Mouse (Mus musculus): ENCODE measurements around the gene Taok2. TPM values are rescaled to one million over a fixed set of nuclear protein-coding genes. Genes with fewer than 3 reads are reported as not detected.

Taok2 gene
- polyA plus RNA-seq, 1 experiment, result 182 TPM

DNA sequence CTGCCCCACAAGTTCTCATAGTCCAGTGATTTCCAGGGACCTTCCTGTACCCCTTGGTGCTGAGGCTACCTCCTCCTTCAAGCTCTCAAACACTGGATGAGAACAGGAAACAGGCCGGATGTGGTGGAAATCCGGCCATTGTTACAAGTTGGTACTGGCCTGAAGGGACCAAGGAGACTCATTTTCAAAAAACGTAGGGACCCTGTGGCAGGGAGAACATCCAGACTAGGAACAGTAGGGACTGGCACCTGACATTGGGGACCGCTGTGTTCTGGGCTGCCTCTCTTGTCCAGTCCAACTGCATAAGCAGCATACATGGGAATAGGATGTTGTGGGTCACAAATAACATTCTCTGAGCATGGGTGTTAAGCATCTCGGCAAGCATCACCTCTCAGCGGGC lies 3.5 kb downstream of the Taok2 start:
- Histone ChIP-seq H3K36me3 (ENCODE audit: control insufficient read depth, insufficient read depth, low read length) (peaks cover 37% of the 10 kb centered on the region), H3K4me1 (replicated peaks; ENCODE audit: control insufficient read depth, insufficient read depth, low read length) (peaks cover 27% of the 10 kb centered on the region), H3K27ac (ENCODE audit: control insufficient read depth, insufficient read depth, low read length) (no peak overlapping the region), H3K4me3 (ENCODE audit: control insufficient read depth, insufficient read depth, low read length) (no peak overlapping the region), H3K27me3 (ENCODE audit: control insufficient read depth, insufficient read depth, low read length) (no peaks in the 10 kb centered on the region)
- DNase-seq, result no peak
- 46% methylated on average over 6 of the region's 6 CpGs for WGBS
- TF ChIP-seq POLR2A (IDR thresholded peaks at IDR 0.05; ENCODE audit: control insufficient read depth, extremely low read depth, insufficient read depth, low read length, poor library complexity) (no peak), CTCF (IDR thresholded peaks at IDR 0.05; ENCODE audit: borderline replicate concordance, control insufficient read depth, extremely low read depth, insufficient read depth, low read length, poor library complexity) (no peak)

DNA sequence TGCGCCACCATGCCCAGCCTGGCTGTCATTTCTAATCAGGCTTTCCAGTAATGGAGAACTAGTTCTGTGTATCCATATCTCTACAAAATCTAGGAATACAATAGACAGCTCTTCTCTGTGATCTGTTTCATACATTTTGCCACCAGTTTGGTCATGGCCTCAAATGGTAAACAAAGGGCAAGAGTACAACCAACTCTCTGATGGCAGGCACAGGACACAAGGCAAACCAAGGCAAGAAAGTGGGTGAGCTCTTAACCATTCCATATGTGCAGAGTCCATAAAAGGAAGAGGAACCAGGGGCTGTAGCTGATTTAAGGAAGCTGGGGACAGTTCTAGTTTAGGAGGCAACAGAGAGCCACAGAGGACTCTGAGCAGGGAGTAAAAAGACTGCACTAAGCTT lies 7.3 kb downstream of the Taok2 start:
- H3K36me3 ChIP-seq (ENCODE audit: control insufficient read depth, insufficient read depth, low read length), result peaks cover 73% of the 10 kb centered on the region
- H3K4me3 ChIP-seq (ENCODE audit: control insufficient read depth, insufficient read depth, low read length), result no peak overlapping the region
- no peak for TF ChIP-seq CTCF (IDR thresholded peaks at IDR 0.05; ENCODE audit: borderline replicate concordance, control insufficient read depth, extremely low read depth, insufficient read depth, low read length, poor library complexity)
- TF ChIP-seq POLR2A (IDR thresholded peaks at IDR 0.05; ENCODE audit: control insufficient read depth, extremely low read depth, insufficient read depth, low read length, poor library complexity), result no peak
- 100% methylated on average over 1 of the region's 1 CpGs for WGBS
- no peaks in the 10 kb centered on the region for H3K27me3 ChIP-seq (ENCODE audit: control insufficient read depth, insufficient read depth, low read length)
- peaks cover 12% of the 10 kb centered on the region for H3K4me1 ChIP-seq (replicated peaks; ENCODE audit: control insufficient read depth, insufficient read depth, low read length)
- no peak overlapping the region for H3K27ac ChIP-seq (ENCODE audit: control insufficient read depth, insufficient read depth, low read length)
- no peak for DNase-seq

DNA sequence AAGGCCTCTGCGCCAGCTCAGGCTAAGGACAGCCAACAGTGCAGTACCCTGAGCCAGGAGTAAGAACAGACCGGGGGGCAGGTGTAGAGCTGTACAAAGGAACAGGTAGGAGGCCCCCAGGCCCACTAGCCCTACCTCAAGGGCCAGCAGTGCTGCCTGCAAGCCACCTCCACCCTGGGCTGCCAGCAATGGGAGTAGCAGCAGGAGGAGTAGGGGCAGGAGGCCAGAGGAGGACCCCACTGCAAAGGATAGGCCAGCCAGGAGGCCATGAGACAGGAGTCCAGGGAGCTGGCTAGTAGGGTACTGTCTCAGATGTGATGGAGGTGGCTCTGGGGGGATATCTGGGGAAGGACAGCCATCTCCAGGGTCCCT lies 14.0 kb downstream of the Taok2 start:
- no peaks in the 10 kb centered on the region for H3K27me3 ChIP-seq (ENCODE audit: control insufficient read depth, insufficient read depth, low read length)
- no peaks in the 10 kb centered on the region for H3K4me1 ChIP-seq (replicated peaks; ENCODE audit: control insufficient read depth, insufficient read depth, low read length)
- 93% methylated on average over 2 of the region's 2 CpGs for WGBS
- TF ChIP-seq CTCF (IDR thresholded peaks at IDR 0.05; ENCODE audit: borderline replicate concordance, control insufficient read depth, extremely low read depth, insufficient read depth, low read length, poor library complexity) (no peak), POLR2A (IDR thresholded peaks at IDR 0.05; ENCODE audit: control insufficient read depth, extremely low read depth, insufficient read depth, low read length, poor library complexity) (no peak)
- H3K27ac ChIP-seq (ENCODE audit: control insufficient read depth, insufficient read depth, low read length), result no peak overlapping the region
- peaks cover 71% of the 10 kb centered on the region for H3K36me3 ChIP-seq (ENCODE audit: control insufficient read depth, insufficient read depth, low read length)
- no peak overlapping the region for H3K4me3 ChIP-seq (ENCODE audit: control insufficient read depth, insufficient read depth, low read length)
- DNase-seq, result no peak

DNA sequence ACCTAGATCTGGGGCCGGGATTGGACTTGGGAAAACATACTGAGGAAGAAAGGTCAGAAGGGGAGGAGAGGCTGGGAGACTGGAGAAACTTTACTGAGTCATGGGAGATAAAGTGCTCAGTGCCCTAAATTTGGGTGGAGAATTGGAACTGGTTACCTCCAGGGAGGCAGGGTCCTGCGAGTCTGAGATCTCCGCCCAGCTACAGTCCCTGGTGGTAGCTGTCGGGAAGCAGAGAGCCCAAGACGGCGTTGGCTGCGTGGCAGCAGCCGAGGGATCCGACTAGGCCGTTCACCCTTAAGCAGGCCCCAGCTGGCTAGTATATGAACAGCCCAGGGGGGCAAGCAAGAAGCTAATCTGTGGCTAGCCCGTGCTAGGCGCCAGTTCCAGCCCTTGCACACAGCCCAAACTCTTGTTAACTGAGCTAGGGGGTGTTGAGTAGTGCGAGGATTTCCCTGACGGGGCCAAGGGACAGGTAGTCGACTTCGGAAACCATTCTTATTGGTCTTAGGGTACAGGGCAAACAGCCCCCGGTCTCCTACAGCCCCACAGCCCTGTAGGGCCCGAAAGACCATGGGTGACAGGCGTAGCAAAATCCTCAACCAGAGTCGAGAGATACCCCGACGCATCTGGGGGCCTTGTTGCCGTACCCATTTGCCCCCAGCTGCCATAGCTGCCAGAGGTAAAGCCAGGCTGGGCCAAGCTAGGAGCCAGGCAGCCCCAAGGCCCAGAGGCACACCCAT lies 14.6 kb downstream of the Taok2 start:
- Histone ChIP-seq H3K27ac (ENCODE audit: control insufficient read depth, insufficient read depth, low read length) (no peak overlapping the region), H3K36me3 (ENCODE audit: control insufficient read depth, insufficient read depth, low read length) (peaks cover 66% of the 10 kb centered on the region), H3K27me3 (ENCODE audit: control insufficient read depth, insufficient read depth, low read length) (no peaks in the 10 kb centered on the region), H3K4me1 (replicated peaks; ENCODE audit: control insufficient read depth, insufficient read depth, low read length) (no peaks in the 10 kb centered on the region), H3K4me3 (ENCODE audit: control insufficient read depth, insufficient read depth, low read length) (no peak overlapping the region)
- no peak for TF ChIP-seq CTCF (IDR thresholded peaks at IDR 0.05; ENCODE audit: borderline replicate concordance, control insufficient read depth, extremely low read depth, insufficient read depth, low read length, poor library complexity)
- TF ChIP-seq POLR2A (IDR thresholded peaks at IDR 0.05; ENCODE audit: control insufficient read depth, extremely low read depth, insufficient read depth, low read length, poor library complexity), result no peak
- DNase-seq, result no peak
- WGBS, result 98% methylated on average over 23 of the region's 23 CpGs

DNA sequence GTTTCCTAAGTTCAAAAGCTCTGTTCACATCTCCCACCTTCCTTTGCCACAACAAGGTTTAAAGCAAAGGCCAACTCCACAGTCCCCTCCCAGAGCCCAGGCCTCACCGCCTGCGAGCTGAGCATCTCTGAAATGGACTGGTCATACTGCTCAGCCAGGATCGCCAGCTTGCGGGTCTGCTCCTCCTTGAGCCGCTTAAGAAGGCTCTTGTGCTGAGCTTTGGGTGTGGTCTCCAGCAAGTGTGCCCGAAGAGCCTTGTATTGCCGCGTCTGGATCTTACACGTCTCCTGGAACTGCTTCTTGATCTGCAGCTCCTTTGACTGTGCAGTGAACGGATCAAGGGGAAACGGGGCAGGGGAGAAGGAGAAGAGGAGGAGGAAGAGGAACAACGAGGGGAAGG lies 16.5 kb downstream of the Taok2 start:
- H3K36me3 ChIP-seq (ENCODE audit: control insufficient read depth, insufficient read depth, low read length), result peaks cover 47% of the 10 kb centered on the region
- no peak for DNase-seq
- no peaks in the 10 kb centered on the region for H3K27me3 ChIP-seq (ENCODE audit: control insufficient read depth, insufficient read depth, low read length)
- peaks cover 14% of the 10 kb centered on the region for H3K4me1 ChIP-seq (replicated peaks; ENCODE audit: control insufficient read depth, insufficient read depth, low read length)
- TF ChIP-seq CTCF (IDR thresholded peaks at IDR 0.05; ENCODE audit: borderline replicate concordance, control insufficient read depth, extremely low read depth, insufficient read depth, low read length, poor library complexity) (no peak), POLR2A (IDR thresholded peaks at IDR 0.05; ENCODE audit: control insufficient read depth, extremely low read depth, insufficient read depth, low read length, poor library complexity) (no peak)
- no peak overlapping the region for H3K4me3 ChIP-seq (ENCODE audit: control insufficient read depth, insufficient read depth, low read length)
- WGBS, result 91% methylated on average over 12 of the region's 12 CpGs
- no peak overlapping the region for H3K27ac ChIP-seq (ENCODE audit: control insufficient read depth, insufficient read depth, low read length)

DNA sequence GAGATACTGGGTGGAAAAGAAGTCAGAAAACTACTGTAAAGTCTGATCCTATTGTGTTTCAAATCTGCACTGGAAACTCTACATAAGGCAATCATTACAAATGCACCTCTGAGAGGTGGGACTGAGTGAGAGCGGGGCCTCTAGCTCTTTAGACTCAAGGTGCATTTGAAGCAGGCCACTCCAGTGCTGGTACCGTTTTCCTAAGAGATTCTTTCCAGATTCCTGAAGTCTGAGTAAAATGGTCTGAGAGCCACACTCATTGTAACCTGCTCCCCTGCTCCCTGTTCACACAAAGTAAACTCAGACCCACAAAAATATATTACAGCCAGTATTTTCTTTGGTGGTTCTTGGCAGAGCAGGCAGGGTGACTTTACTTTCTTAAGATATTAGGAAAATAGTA lies 17.0 kb downstream of the Taok2 start:
- Histone ChIP-seq H3K4me3 (ENCODE audit: control insufficient read depth, insufficient read depth, low read length) (no peak overlapping the region), H3K36me3 (ENCODE audit: control insufficient read depth, insufficient read depth, low read length) (peaks cover 42% of the 10 kb centered on the region), H3K27me3 (ENCODE audit: control insufficient read depth, insufficient read depth, low read length) (no peaks in the 10 kb centered on the region), H3K4me1 (replicated peaks; ENCODE audit: control insufficient read depth, insufficient read depth, low read length) (peaks cover 19% of the 10 kb centered on the region), H3K27ac (ENCODE audit: control insufficient read depth, insufficient read depth, low read length) (no peak overlapping the region)
- TF ChIP-seq POLR2A (IDR thresholded peaks at IDR 0.05; ENCODE audit: control insufficient read depth, extremely low read depth, insufficient read depth, low read length, poor library complexity) (no peak), CTCF (IDR thresholded peaks at IDR 0.05; ENCODE audit: borderline replicate concordance, control insufficient read depth, extremely low read depth, insufficient read depth, low read length, poor library complexity) (no peak)
- DNase-seq, result no peak
- WGBS, result 92% methylated on average over 2 of the region's 2 CpGs
